Mouse (Mus musculus) left cerebral cortex, adult 2 months (tissue): ENCODE results near the gene Rnf114. TPM values are rescaled to one million over a fixed set of nuclear protein-coding genes. Genes with fewer than 3 reads are reported as not detected.

Source experiments
- DNase-seq, 2 experiments: peaks; one replicate each; pipeline ENCODE4 v3.0.0; 2021 to 2022; ENCODE audit warnings: low spot score in 2 of 2, mixed read lengths in 1 of 2; ENCODE audit errors: extremely low spot score in 1 of 2
- H3K27ac ChIP-seq: fragments of 200-600 bp; 2 replicates; pipeline ENCODE4 v1.8.1; 2022
- H3K4me3 ChIP-seq: fragments of 200-600 bp; 2 replicates; pipeline ENCODE4 v1.8.1; 2022
- CTCF ChIP-seq: fragments of 200-600 bp; IDR thresholded peaks from 2 replicates; pipeline ENCODE4 v1.8.1; 2022; ENCODE audit warnings: antibody characterized with exemption, mild to moderate bottlenecking, moderate library complexity
- intact Hi-C: fragments of 180-260 bp; cut with DNase I; formaldehyde crosslinking; loops from one replicate; pipeline ENCODE4 v1.15.1; 2025
- total RNA-seq, 2 experiments: library from RNA; stranded (reverse); gene quantifications; 2 replicates each; pipeline ENCODE4 v1.2.3; 2021

Gene Rnf114
- total RNA-seq, 2 experiments from 2014 or later, result 54.9 to 57.3 TPM

DNA sequence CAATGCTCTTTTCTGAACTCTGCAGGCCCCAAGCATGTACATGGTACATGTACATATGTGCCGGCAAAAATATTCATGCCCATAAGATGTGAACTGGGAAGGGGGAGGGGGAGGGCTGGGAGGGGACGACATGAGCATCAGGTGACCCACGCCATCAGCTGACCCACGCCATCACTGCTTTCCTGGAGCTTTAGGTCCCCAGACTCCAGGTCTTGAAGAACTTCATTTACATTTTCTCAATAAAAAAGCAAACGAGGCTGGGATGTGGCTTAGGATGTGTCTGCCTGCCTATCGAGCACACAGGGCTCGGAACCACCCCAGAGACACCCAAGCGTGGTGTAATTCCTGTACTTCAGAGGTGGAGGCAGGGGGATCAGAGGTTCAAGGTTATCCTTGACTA is 55.0 kb downstream of the Rnf114 start:
- no peak for TF ChIP-seq CTCF
- Histone ChIP-seq H3K4me3 (no peak overlapping the region), H3K27ac (no peak overlapping the region)
- no peak for DNase-seq
- intact Hi-C loops, result no loop called here

- no peak overlapping the region for H3K27ac ChIP-seq
- no peak overlapping the region for H3K4me3 ChIP-seq
- intact Hi-C loops, result no loop called here
- no peak for DNase-seq
- TF ChIP-seq CTCF, result no peak
Observed at GRCm38 (mm10) chr2:167548961-167549360, 56.5 kb downstream of the Rnf114 start.

- no peak for DNase-seq
- intact Hi-C loops, result no loop called here
- no peak for TF ChIP-seq CTCF
- H3K27ac ChIP-seq, result no peak overlapping the region
- no peak overlapping the region for H3K4me3 ChIP-seq
Observed at GRCm38 (mm10) chr2:167550341-167550854, 58.0 kb downstream of the Rnf114 start.

DNA sequence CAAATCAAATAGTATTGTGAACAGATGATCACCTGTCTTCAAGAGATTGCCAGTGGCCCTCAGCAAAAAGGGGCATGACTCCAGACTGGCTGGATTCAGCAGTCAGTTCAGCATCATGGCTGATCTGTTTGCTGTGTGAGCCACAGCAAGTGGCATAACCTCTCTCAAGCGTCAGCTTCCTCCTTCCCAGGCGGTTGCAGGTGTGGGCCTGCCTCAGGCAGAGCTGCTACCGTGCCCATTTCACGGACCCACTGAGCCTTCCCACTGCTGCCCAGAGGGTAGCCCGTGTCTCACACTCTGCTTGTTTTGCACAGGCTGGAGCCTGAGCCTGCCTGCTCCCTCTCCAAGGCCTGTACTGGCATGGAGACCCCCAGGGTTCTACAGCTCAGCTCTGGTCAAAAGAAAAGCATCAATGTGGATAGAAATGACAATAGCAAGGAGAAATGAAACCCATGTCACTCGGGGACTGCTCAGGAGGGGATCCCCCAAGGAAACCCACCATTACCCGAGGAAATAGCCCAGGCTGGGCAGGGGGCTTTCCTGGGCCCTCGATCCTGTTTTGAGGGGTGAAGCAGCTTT is 59.0 kb downstream of the Rnf114 start:
- H3K4me3 ChIP-seq, result no peak overlapping the region
- intact Hi-C loops, result no loop called here
- DNase-seq, result no peak
- TF ChIP-seq CTCF, result no peak
- H3K27ac ChIP-seq, result no peak overlapping the region

- Histone ChIP-seq H3K27ac (no peak overlapping the region), H3K4me3 (no peak overlapping the region)
- intact Hi-C loops, result no loop called here
- DNase-seq, result no peak
- TF ChIP-seq CTCF, result no peak
Observed at GRCm38 (mm10) chr2:167552292-167552691, 59.8 kb downstream of the Rnf114 start.

DNA sequence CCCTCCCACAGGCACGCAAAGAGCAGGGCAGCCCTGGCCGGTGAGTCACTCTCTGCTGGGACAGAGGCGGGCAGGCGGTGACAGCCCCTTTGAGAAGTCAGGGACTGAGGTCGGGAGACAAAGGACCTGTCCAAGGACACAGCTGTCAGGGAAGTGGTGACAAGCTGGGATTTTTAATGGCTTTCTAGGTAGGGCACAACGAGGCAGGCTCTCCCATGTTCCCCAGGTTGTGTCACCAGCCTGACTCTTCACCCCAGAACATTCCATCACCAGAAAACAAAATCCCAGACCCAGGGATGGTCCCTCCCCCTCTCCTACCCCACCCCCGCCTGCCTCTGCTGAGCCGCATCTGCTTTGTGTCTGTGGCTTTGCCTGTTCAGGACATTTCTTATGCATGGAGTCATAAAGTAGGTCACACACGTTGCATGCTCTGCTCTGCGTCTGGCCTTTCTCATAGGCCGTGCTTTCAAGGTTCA is 60.5 kb downstream of the Rnf114 start:
- no peak for TF ChIP-seq CTCF
- Histone ChIP-seq H3K4me3 (no peak overlapping the region), H3K27ac (no peak overlapping the region)
- intact Hi-C loops, result no loop called here
- DNase-seq, result no peak

DNA sequence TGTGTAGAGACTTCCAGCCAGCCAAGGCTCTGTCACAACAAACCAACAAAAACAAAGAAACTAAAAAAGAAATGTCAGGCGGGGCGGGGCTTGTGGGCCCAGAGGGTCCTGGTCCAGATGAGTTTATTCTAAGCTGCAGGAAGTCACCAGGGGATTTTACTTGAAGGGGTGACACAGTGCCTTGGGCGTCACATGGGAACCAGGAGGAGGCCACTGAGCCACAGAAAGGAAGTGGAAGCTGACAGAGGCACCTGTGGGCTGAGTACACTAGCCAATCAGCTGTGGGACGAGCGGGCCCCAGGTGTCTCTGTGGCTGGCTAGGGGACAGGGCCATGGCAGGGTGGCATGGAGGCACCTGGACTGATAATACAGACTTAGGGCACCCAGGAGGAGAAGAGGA is 63.3 kb downstream of the Rnf114 start:
- DNase-seq, result no peak
- intact Hi-C loops, result no loop called here

GRCm38 (mm10) chr2:167559413-167559812 is 67.0 kb downstream of the Rnf114 start:
- intact Hi-C loops, result no loop called here
- no peak for TF ChIP-seq CTCF
- no peak overlapping the region for H3K27ac ChIP-seq
- peak overlapping the region; percentile 27; the same call in 1 of the 2 replicates for H3K4me3 ChIP-seq
- no peak for DNase-seq

More for the DNA sequence above, 63.3 kb downstream of the Rnf114 start:
- no peak for TF ChIP-seq CTCF
- Histone ChIP-seq H3K27ac (no peak overlapping the region), H3K4me3 (no peak overlapping the region)

- no peak overlapping the region for H3K4me3 ChIP-seq
- no peak for TF ChIP-seq CTCF
- DNase-seq, result no peak
- H3K27ac ChIP-seq, result no peak overlapping the region
- intact Hi-C loops, result no loop called here
Observed at GRCm38 (mm10) chr2:167562101-167562500, 69.7 kb downstream of the Rnf114 start.

GRCm38 (mm10) chr2:167563035-167563434 is 70.6 kb downstream of the Rnf114 start:
- intact Hi-C loops, result no loop called here
- Histone ChIP-seq H3K4me3 (no peak overlapping the region), H3K27ac (no peak overlapping the region)
- TF ChIP-seq CTCF, result no peak
- no peak for DNase-seq

GRCm38 (mm10) chr2:167563703-167564102 is 71.3 kb downstream of the Rnf114 start:
- Histone ChIP-seq H3K4me3 (no peak overlapping the region), H3K27ac (no peak overlapping the region)
- TF ChIP-seq CTCF, result no peak
- DNase-seq, result no peak
- intact Hi-C loops, result no loop called here

GRCm38 (mm10) chr2:167564551-167565311 is 72.3 kb downstream of the Rnf114 start:
- DNase-seq, result no peak
- Histone ChIP-seq H3K4me3 (no peak overlapping the region), H3K27ac (no peak overlapping the region)
- no peak for TF ChIP-seq CTCF
- intact Hi-C loops, result no loop called here
